ENCODE assay signal across 13 mouse cellular contexts in the genomic region with DNA sequence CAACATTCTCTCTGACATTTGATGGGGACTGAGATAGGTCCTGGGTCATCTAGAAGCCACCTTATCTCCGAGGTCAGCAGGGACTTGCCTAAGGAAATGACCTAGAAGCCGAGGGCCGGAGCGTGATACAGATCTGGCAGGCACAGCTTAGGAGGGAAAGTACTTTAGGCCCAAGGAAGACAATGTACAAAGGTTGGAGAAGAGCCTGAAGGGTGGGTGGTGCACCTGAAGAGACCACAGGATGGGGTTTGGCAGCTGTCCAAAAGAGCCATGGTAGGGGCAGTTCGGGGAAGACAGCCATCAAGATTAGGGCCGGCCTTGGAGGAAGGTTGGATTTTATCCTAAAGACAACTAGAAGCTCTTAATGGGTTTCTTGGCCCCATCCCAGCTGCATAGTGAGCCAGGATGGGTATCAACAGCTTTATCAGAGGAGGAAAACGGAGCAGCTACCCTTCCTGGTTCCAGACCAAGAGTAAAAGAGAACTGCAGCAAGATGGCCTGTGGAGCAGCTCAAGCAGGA.
A peak's percentile ranks its signal among the peaks of the same experiment; 100 is the strongest.
DNase-seq lines count a peak whose midpoint lies in the region; ATAC-seq and TF ChIP-seq lines count a peak whose summit lies in the region.
"Had no signal": no experiment of that assay in that cellular context is flagged by ENCODE, and none has a peak within 500 bp of the region (broad histone marks: within the 10 kb centered on the region; RNA-seq: fewer than 3 reads in every experiment).

No protein-coding gene starts in this region.

- TF ChIP-seq POLR2A in kidney, adult 2 months (IDR thresholded peaks at IDR 0.05; ENCODE audit: low read depth, low read length): no peak

- no peak overlapping the region for H3K4me3 ChIP-seq in kidney, adult 2 months (ENCODE audit: insufficient read depth, low read depth, low read length)
- H3K4me3 ChIP-seq: embryonic facial prominence, embryonic 12.5 days; hindbrain, embryonic 15.5 days; myocyte had no signal

- no peak overlapping the region for H3K27ac ChIP-seq in kidney, adult 2 months (ENCODE audit: insufficient read depth, low read depth, low read length)
- H3K27ac ChIP-seq: embryonic facial prominence, embryonic 12.5 days; hindbrain, embryonic 15.5 days had no signal

- H3K27me3 ChIP-seq in kidney, adult 2 months (replicated peaks; ENCODE audit: control insufficient read depth, insufficient read depth, low read length): no peaks in the 10 kb centered on the region
- H3K27me3 ChIP-seq: embryonic facial prominence, embryonic 12.5 days; hindbrain, embryonic 15.5 days had no signal

- peak; percentile 72 for DNase-seq in kidney, adult 2 months
- DNase-seq in kidney, adult 18-20 months: no peak
- DNase-seq in adrenal gland, adult 2 months: peak; percentile 61
- peak; percentile 32 to 46 for DNase-seq in heart, postnatal 14 days
- no peak for DNase-seq in embryo, embryonic 11 days
- no peak for DNase-seq in gastrocnemius, postnatal 36 days
- DNase-seq in thymus, postnatal 14 days: no peak
- DNase-seq: right cerebral cortex, postnatal 25 days; thymus, adult 18-20 months had no signal

- TF ChIP-seq CTCF in kidney, adult 2 months (conservative IDR thresholded peaks at IDR 0.05; ENCODE audit: insufficient read depth, insufficient read length, low read depth, low read length): no peak

- no peaks in the 10 kb centered on the region for H3K36me3 ChIP-seq in kidney, adult 2 months (ENCODE audit: control insufficient read depth, insufficient read depth, low read length)
- H3K36me3 ChIP-seq: embryonic facial prominence, embryonic 12.5 days; hindbrain, embryonic 15.5 days had no signal

- intact Hi-C loops in heart, postnatal 14 days (cut with DNase I): loop anchor here (5.0 to 10.0 kb wide), 2 partner anchors 120 to 298 kb away; a partner anchor contains a TSS
- intact Hi-C loops in gastrocnemius, postnatal 36 days (cut with DNase I): no loop called here

- WGBS in kidney, adult 2 months: 77% methylated on average over 7 of the region's 7 CpGs

- ATAC-seq in megakaryocyte progenitor cell, adult 5-6 weeks (replicated peaks; ENCODE audit: poor library complexity): 0 out of 2 replicates have a peak, but pooled peaks have one; percentile 2

- H3K4me1 ChIP-seq in kidney, adult 2 months (ENCODE audit: control insufficient read depth, insufficient read depth, low read length): 0 out of 2 replicates have a peak, but pooled peaks cover 2% of the 10 kb centered on the region
- H3K4me1 ChIP-seq: embryonic facial prominence, embryonic 12.5 days; hindbrain, embryonic 15.5 days had no signal

Comparison
In these comparisons a context has a peak if more than half of its experiments do, and no peak if none do; other contexts are left out.
1. DNase-seq: peak in kidney, adult 2 months (single experiment), adrenal gland, adult 2 months (single experiment) and heart, postnatal 14 days (2 of 2); none in kidney, adult 18-20 months (single experiment), embryo, embryonic 11 days (single experiment), gastrocnemius, postnatal 36 days (0 of 2) and thymus, postnatal 14 days (single experiment).